Mouse (Mus musculus): ENCODE data around the gene Ddx54.

Gene Ddx54

GRCm38 (mm10) chr5:120612442-120612821 is at the start of gene Ddx54, which contains the start of gene Rita1:
Gene Ddx54 (plus strand): TSS chr5:120612739.
Gene Rita1 (minus strand): TSS chr5:120612589.
- peak; percentile 72 for ATAC-seq (ENCODE audit: insufficient number of reproducible peaks, low FRiP score, low TSS enrichment)

DNA sequence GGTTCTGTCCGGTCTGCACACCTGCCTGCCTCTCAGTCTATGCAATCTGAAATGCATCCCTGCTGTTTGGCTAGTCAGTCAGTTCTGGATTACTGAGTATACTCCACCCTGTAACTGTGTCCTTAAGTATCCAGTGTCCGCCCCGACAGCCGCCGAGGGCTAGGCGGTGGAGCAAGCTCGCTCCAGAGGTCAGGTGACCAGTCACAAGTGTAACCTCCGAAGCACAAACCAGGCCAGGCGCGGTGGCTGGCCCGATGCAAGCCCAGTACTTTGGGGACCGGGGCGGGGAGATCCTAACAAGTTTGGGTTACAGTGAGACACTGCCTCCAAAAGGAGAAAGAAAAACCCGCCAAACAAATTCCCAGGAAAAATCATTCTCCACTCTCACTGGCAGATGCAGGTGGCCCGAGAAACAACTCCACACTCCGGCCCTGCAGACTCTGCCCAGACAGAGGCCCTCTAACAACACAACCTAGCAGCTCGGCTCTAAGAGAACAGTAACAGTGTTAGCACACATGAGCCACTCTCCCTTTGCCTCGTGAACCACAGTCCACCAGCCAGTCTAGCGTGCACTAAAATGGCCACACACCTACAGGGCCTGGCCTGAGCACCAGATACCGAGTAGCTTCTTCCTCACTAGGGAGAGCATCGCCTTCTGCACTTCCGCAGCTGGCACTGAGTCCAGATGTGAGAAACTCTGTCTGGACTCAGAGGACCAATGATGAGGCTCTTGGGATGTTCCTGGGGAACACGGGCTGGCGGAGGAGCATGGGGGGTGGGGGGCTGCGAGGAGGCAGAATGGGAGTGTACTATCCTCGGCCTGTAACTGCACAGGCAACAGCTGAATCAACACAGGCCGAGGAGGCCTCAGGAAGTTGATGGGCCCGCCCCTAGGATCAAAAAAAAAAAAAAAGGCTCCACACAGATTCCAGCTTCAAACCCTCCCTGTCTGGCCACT is 49.3 kb upstream of the Ddx54 start:
- no peak for ATAC-seq (ENCODE audit: insufficient number of reproducible peaks, low FRiP score, low TSS enrichment)

DNA sequence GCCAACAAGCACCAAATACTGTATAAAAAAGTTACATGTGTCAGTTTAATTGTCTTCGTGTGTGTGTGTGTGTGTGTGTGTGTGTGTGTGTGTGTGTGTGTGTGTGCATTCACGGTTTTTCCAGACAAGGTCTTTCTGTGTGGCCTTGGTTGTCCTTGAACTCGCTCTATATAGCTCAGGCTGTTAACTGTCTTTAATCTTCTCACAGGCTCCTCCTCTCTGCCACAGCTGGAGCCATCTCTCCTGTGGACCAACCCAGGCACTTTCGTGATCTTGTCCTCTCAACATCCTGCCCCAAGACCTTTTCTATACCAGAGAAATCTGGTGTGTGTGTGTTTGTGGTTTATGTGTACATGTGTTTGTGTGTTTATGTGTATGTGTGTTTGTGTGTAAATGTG is 48.6 kb upstream of the Ddx54 start:
- ATAC-seq (ENCODE audit: insufficient number of reproducible peaks, low FRiP score, low TSS enrichment) = no peak

- no peak for ATAC-seq (ENCODE audit: insufficient number of reproducible peaks, low FRiP score, low TSS enrichment)
Observed at GRCm38 (mm10) chr5:120565171-120565905, 47.2 kb upstream of the Ddx54 start.

- peak; percentile 77 for ATAC-seq (ENCODE audit: insufficient number of reproducible peaks, low FRiP score, low TSS enrichment)
Observed at GRCm38 (mm10) chr5:120566101-120566500, 46.4 kb upstream of the Ddx54 start.

DNA sequence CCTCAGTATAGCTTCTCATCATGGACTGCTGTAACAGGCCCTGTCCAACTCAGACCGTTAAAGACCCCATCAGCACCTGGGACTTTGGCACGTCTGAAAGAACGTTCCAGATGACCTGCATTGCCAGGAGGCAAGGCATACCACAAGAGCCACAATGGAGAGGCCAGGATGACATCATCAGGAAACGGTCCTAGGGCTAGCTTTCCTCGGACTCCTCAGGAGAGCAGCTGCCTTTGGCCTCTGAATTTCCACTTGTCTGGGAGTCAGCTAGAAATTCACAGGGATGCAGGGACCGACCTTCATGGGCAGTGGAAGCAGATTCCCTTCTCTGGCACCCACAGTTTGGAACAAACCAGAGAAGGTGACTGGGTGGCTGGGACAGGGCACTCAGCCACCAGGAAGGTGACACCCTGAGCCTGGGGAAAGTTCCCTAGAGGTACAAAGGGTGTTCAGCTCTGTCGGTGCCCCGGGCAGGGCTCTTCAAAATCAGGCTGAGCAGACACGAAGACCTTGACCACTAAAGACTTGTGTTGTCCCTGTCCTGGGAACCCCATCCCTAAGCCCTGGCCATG is 45.8 kb upstream of the Ddx54 start:
- ATAC-seq (ENCODE audit: insufficient number of reproducible peaks, low FRiP score, low TSS enrichment) = no peak

DNA sequence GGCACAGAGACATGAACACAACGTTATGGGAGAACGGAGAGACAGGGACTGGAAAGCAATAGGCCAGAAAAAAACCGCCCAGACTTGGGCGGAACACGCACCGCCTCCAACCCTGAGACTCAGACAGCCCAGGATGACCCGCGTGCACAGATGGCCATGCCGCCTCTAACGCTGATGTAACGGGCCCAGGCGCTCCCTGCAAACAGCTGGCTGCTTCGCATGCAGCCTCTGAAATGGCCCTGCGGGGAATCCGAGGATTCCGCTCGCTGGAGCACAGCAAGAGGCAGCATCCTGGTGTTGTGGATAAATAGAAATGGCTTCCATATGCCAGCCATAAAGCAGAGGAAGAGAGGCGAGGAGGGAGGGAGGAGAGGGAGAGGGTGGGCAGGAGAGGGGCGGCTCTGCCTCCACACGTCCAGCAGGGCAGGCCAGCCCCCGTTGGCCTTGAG is 45.3 kb upstream of the Ddx54 start:
- ATAC-seq (ENCODE audit: insufficient number of reproducible peaks, low FRiP score, low TSS enrichment) = no peak

DNA sequence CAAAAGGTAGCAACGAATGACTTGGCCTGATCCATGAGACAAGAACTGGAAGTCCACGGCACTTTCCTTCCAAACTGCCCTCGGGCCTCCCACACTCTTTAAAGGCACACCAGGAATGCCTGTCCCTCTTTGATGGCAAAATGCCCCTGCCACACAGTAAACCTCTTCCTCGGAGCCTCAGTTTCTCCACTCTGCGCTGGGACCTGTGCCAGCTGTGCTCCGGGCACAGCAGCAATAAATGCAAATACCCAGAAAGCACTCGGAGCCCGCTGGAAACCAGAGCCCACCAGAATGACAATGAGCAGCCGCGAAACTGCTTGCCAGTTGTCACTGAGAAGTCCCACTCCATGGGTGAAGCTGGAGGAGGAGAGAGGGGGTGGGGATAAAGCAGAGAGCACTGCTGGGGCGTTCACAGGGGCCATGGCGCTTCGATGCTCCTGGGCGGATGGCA is 44.8 kb upstream of the Ddx54 start:
- ATAC-seq (ENCODE audit: insufficient number of reproducible peaks, low FRiP score, low TSS enrichment) = no peak

DNA sequence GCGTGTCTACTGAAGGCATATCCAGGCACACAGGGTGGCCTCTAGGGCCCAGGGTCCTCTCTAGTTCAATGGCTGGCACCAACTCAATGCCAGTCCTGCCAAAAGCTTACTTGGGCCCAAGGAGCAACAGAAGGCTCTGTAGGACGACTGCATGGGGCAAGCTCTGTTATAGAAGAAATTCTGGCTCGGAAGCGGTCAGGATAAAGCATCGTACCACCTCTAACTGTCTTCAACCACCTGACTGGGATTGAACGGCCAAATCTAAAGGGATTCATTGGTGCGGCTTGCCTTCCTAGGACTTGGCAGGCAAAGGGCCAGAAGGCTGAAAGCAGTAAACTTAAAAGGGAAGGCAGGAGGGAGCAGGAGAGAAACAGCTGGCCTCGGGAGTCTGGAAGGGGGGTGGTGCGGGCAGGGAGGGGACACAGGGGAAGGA is 44.2 kb upstream of the Ddx54 start:
- ATAC-seq (ENCODE audit: insufficient number of reproducible peaks, low FRiP score, low TSS enrichment) = no peak

DNA sequence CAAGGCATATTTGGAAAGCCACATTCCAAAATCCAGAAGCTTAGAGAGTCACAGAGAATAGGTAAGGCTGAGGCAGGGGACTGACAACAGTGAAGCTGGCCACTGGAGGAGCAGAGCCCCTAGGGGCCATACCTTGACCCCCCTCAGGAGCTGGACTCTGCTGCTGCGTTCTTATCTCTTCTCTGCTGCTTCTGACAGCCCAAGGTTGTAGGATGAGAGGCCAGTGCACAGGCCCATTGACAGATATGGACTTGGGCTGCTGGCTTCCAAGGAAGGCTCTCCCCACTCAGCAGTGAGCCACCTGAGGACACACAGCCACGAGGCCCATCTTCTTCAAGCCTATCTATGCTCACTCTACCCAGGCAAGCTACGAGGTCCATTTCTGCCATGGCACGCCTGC is 43.6 kb upstream of the Ddx54 start:
- no peak for ATAC-seq (ENCODE audit: insufficient number of reproducible peaks, low FRiP score, low TSS enrichment)

DNA sequence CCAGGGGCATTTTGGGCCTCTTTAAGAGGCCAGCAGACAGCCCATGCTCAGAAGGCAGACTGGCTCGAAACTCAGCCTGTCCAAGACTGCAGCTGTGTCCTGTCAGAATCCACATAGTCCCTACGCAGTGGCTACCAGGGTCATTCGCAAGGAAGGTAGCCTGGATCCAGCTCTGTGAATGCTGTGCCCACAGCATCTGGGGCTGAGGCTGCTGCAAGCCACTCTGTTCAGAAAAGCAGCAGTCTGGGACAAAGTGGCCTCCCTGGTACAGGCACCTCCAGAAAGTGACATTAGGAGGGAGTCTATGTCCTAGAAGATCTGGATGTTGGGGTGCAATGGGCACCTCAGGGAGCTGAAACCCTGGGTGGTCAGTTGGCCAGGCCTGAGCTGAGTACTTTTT is 42.7 kb upstream of the Ddx54 start:
- no peak for ATAC-seq (ENCODE audit: insufficient number of reproducible peaks, low FRiP score, low TSS enrichment)

- ATAC-seq (ENCODE audit: insufficient number of reproducible peaks, low FRiP score, low TSS enrichment) = no peak
Observed at GRCm38 (mm10) chr5:120570289-120570897, 42.1 kb upstream of the Ddx54 start.

GRCm38 (mm10) chr5:120571056-120571740 is 41.3 kb upstream of the Ddx54 start:
- ATAC-seq (ENCODE audit: insufficient number of reproducible peaks, low FRiP score, low TSS enrichment) = no peak

DNA sequence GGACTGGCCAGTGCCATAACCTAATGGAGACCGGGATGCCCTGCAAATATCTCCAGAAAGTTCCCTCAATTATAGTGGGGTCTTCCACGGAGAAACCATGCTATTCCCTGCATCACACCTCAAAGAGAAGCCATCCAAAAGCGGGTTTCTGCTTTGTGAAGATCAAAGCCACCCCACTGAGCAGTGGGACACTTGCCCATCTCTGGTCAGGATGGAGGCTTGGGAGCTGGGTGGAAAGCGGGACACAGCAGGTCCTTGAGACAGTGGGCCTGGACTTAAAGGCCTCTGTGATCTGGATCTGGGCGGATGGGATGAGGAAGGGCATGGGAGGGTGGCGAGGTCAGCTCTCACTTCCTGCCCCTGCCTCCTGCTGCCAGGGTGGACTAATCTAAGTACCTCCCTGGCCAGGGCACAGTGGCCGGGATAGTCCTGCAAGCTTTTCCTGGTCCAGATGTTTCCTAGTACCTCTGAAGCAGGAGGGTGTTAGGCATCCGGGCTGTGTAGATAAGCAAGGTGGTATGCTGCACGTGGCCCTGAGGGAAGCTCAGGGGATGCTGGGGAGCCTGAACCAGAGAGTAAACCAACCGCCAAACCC is 38.0 kb upstream of the Ddx54 start:
- no peak for ATAC-seq (ENCODE audit: insufficient number of reproducible peaks, low FRiP score, low TSS enrichment)

- ATAC-seq (ENCODE audit: insufficient number of reproducible peaks, low FRiP score, low TSS enrichment) = no peak
Observed at GRCm38 (mm10) chr5:120576781-120577301, 35.7 kb upstream of the Ddx54 start.

GRCm38 (mm10) chr5:120577935-120578441 is 34.6 kb upstream of the Ddx54 start:
- no peak for ATAC-seq (ENCODE audit: insufficient number of reproducible peaks, low FRiP score, low TSS enrichment)

DNA sequence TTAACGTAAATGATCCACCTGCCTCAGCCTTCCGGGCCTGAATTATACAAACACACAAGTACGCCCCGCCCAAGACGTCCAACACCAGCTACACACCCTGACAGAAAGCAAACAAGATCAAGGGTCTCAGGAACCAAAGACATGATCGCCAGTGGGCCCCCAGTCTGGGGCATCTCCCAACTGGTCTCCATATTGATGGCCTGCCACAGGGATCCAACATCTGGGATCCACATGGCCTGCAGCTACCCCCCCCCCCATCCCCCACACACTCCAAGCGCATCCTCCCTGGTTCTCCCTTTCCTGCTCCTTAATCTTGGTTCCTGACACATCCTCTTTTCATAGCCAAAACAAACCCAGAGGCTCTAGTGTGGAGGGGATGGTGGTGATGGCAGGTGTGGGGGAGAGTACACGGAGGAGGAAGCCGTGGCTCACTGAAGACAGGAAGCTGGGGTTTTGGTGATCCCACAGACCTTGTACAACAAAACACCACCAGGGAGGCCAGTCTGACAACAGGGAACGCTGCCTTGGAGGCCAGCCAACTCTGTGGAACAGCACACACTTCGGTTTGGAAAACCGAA is 33.9 kb upstream of the Ddx54 start:
- ATAC-seq (ENCODE audit: insufficient number of reproducible peaks, low FRiP score, low TSS enrichment) = no peak

- ATAC-seq (ENCODE audit: insufficient number of reproducible peaks, low FRiP score, low TSS enrichment) = peak; percentile 47; the same call in 1 of the 2 replicates
Observed at GRCm38 (mm10) chr5:120579211-120579897, 33.2 kb upstream of the Ddx54 start.

Data from cerebellum, adult (tissue).